Mouse (Mus musculus) stomach, embryonic 15.5 days (tissue): ENCODE measurements around the gene Tbc1d9b. TPM values are rescaled to one million over a fixed set of nuclear protein-coding genes. Genes with fewer than 3 reads are reported as not detected.
"Not testable (repeated sequence)": the region's sequence is repeated elsewhere in the genome, so short reads cannot be mapped to it uniquely, and the experiment has no call there.

ENCODE experiments used
- ATAC-seq: fragments of 200-750 bp; cut with Nextera tagmentation; 2 replicates; pipeline ENCODE4 v1.8.0; 2017; ENCODE audit warnings: low read depth, moderate number of reproducible peaks, moderate TSS enrichment; ENCODE audit not compliant: insufficient read depth, low FRiP score
- H3K27ac ChIP-seq: fragments of 300-500 bp; sonication (generic); 2 replicates; pipeline ENCODE4 v1.5.1; 2015; ENCODE audit warnings: mild to moderate bottlenecking, inconsistent platforms
- H3K27me3 ChIP-seq: fragments of 300-500 bp; sonication (generic); replicated peaks from 2 replicates; pipeline ENCODE4 v1.6.1; 2015; ENCODE audit warnings: inconsistent platforms
- H3K36me3 ChIP-seq: fragments of 300-500 bp; sonication (generic); 2 replicates; pipeline ENCODE4 v1.6.1; 2015; ENCODE audit warnings: inconsistent platforms
- H3K4me1 ChIP-seq: fragments of 300-500 bp; sonication (generic); 2 replicates; pipeline ENCODE4 v1.6.1; 2015; ENCODE audit warnings: inconsistent platforms
- H3K4me2 ChIP-seq: fragments of 300-500 bp; sonication (generic); 2 replicates; pipeline ENCODE4 v1.6.1; 2015; ENCODE audit warnings: mild to moderate bottlenecking, inconsistent platforms
- H3K4me3 ChIP-seq: fragments of 300-500 bp; sonication (generic); replicated peaks from 2 replicates; pipeline ENCODE4 v1.5.1; 2015; ENCODE audit warnings: inconsistent platforms
- H3K9ac ChIP-seq: fragments of 300-500 bp; sonication (generic); 2 replicates; pipeline ENCODE4 v1.6.1; 2015; ENCODE audit warnings: inconsistent platforms
- H3K9me3 ChIP-seq: fragments of 300-500 bp; sonication (generic); 2 replicates; pipeline ENCODE4 v1.6.1; 2016; ENCODE audit warnings: inconsistent platforms
- WGBS: fragments of 180-500 bp; shearing (Covaris S2); methylation state at CpG from one replicate; pipeline ENCODE4 v1.1.7; 2015; 5-methylcytosine and 5-hydroxymethylcytosine counted together
- polyA plus RNA-seq: library from polyadenylated mRNA; unstranded; fragments of >200 nt; fragmentation: Nextera tagmentation; extraction: Ambion mirVana; gene quantifications from 2 replicates; pipeline ENCODE4 v1.2.1, GENCODE M21; 2015

The Tbc1d9b gene
- polyA plus RNA-seq, 1 experiment from 2014 or later: 33.4 TPM

DNA sequence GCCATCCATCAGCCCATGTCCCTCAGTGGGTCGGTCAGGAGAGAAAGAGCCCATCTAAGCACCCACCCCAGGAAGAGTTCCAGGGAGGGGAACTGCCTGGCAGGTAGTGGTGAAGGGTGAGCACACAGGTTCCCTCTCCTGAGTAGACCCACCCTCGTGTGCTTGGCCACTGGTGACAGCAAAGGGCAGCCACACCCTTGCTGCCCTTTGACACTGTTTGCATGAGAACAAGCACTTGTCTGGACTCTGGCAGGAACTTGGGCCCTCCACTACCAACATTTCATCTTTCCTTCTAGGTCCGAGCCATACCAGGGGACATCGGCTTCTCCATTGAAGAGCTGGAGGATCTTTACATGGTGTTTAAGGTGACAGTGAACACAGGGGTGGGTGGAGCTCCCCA, 28.2 kb downstream of the Tbc1d9b start:
- no peak for ATAC-seq
- no peak overlapping the region for H3K4me3 ChIP-seq
- no peak overlapping the region for H3K27ac ChIP-seq
- no peak overlapping the region for H3K9ac ChIP-seq
- WGBS: 63% methylated on average over 4 of the region's 4 CpGs
- no peaks in the 10 kb centered on the region for H3K9me3 ChIP-seq
- H3K27me3 ChIP-seq: no peaks in the 10 kb centered on the region
- H3K4me2 ChIP-seq: no peak overlapping the region
- no peaks in the 10 kb centered on the region for H3K4me1 ChIP-seq
- H3K36me3 ChIP-seq: peaks cover 42% of the 10 kb centered on the region

DNA sequence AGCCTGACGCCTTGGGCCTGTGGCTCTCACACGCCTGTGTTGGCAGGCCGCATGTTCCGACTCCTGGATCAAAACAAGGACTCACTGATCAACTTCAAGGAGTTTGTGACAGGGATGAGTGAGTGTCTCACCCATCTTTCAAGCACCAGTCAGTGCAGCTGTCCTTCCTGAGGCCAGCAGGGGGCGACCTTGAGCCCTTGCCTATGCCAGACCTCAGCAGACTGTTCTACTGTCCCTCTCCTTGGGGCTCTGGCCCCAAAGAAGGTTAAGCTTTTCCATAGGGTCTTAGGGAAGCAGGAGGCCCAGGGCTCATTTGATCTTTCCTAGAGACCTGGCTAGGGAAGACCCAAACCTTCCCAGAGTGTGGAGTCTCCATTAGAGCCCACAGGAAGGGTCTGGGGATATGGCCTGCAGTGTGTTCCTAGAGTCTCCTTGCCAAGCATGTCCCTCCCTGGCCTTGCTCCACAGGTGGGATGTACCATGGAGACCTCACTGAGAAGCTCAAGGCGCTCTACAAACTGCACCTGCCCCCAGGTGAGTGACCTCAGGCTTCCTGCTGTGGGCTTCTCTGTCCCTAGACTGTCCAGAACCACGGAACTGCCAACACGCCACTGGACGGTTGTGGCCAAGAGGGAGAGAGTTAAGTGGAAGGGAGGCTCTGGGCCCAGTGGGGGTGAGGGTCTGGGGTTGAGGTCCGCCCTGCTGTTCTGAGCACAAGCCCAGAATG, 30.5 kb downstream of the Tbc1d9b start:
- H3K9me3 ChIP-seq: no peaks in the 10 kb centered on the region
- H3K27ac ChIP-seq: no peak overlapping the region
- H3K4me1 ChIP-seq: no peaks in the 10 kb centered on the region
- H3K27me3 ChIP-seq: no peaks in the 10 kb centered on the region
- WGBS: 62% methylated on average over 10 of the region's 10 CpGs
- H3K9ac ChIP-seq: no peak overlapping the region
- ATAC-seq: peak; percentile 46; the same call in 1 of the 2 replicates
- H3K36me3 ChIP-seq: peaks cover 25% of the 10 kb centered on the region
- no peak overlapping the region for H3K4me3 ChIP-seq
- no peak overlapping the region for H3K4me2 ChIP-seq

DNA sequence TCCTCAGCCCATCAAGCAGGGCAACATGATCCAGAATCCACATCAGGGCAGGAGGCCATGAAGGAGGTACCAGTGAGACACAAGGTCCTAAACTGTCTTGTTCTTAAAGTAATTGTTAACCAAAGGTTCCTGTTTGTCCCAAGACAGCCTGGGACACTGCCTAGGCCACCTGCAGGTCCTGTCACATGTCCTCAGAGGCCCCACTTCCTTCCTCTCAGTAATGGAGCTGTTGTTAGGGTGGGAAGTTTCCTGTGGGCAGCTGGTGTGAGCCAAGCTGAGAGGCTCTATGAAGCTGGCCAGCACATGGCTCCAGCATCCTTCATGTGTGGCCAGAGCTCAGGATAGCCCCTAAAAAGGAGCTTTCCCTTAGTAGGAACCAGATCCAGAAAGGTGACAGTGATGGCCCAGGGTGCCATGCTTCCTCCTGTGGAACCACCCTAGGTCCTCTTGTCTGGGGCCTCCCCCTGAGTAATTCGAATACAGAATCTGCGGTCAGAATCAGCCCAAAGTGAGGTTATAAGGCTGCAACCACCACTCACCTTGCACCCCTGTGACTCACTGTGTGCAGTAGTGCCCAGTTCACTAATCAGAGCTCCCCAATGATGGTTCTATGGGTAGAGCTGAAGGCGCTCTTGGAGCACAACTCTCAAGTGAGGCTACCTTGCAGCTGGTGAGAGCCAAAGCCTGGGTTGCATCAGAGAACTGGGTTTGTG, 31.3 kb downstream of the Tbc1d9b start:
- Histone ChIP-seq H3K4me1 (no peaks in the 10 kb centered on the region), H3K4me2 (no peak overlapping the region), H3K27ac (no peak overlapping the region), H3K9ac (no peak overlapping the region), H3K4me3 (no peak overlapping the region), H3K27me3 (no peaks in the 10 kb centered on the region), H3K9me3 (no peaks in the 10 kb centered on the region), H3K36me3 (peaks cover 19% of the 10 kb centered on the region)
- 93% methylated on average over 3 of the region's 3 CpGs for WGBS
- no peak for ATAC-seq

GRCm38 (mm10) chr11:50168352-50168751, 37.2 kb downstream of the Tbc1d9b start:
- H3K27me3 ChIP-seq: no peaks in the 10 kb centered on the region
- no peak overlapping the region for H3K27ac ChIP-seq
- H3K4me1 ChIP-seq: no peaks in the 10 kb centered on the region
- ATAC-seq: no peak
- WGBS: 83% methylated on average over 5 of the region's 5 CpGs
- H3K9me3 ChIP-seq: no peaks in the 10 kb centered on the region
- H3K4me2 ChIP-seq: no peak overlapping the region
- H3K36me3 ChIP-seq: peaks cover 18% of the 10 kb centered on the region
- no peak overlapping the region for H3K9ac ChIP-seq
- H3K4me3 ChIP-seq: no peak overlapping the region

DNA sequence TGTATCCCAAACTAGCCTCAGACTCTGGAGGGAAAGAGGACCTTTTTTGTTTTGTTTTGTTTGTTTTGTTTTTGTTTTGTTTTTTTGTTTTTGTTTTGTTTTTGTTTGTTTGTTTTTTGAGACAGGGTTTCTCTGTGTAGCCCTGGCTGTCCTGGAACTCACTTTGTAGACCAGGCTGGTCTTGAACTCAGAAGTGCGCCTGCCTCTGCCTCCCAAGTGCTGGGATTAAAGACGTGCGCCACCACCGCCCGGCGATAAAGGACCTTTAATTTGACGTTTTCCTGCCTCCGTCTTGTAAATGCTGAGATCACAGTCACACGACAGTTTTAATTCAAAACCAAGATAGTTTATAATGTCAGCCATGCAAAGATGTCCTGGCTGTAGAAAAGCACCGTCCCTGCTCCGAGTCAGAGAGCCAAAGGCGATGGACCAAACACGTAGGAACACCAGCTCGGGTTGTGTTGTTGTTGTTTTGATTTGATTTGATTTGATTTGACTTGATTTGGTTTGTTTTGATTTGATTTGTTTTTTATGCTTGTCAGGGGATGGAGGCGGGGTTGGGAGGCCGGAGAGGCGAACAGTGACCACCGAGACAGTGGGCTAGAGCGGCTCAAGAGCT, 43.0 kb downstream of the Tbc1d9b start, which contains the start of gene Mrnip:
Gene Mrnip (plus strand): TSS at position 334 of the 619 bp plus-strand sequence.
- H3K4me1 ChIP-seq, H3K27me3 ChIP-seq, H3K36me3 ChIP-seq, H3K9me3 ChIP-seq: not testable (repeated sequence)
- ATAC-seq: 0 out of 2 replicates have a peak, but pooled peaks have one; percentile 0
- Histone ChIP-seq H3K4me3 (peak within 1 kb of the TSS; percentile 71), H3K9ac (peak within 1 kb of the TSS; percentile 78), H3K27ac (peak within 1 kb of the TSS; percentile 54), H3K4me2 (peak within 1 kb of the TSS; percentile 84)
- 6% methylated on average over 19 of the region's 19 CpGs for whole genome bisulfite sequencing

DNA sequence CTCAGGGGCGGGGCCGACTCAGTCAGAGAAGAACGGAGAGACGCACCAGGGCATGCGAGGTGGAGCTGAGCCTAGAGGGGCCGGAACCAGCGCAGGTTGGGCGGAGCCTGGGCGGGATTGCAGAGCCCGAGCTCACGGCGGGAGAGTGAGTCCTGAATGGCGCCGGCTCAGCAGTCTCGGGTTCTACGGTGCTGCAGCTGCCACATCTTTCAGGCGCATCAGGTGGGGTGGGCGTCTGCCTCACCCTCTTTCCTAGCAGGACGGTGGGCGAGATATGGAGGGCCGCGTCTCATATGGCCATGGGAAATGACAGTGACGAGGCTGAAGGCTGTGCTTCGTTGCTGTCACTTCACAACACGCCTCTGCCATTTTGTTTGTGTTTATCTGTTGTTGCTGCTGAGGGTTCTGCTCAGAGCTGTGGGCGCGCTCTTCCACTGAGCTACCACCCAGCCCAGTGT, 43.6 kb downstream of the Tbc1d9b start:
- Histone ChIP-seq H3K4me1 (peaks cover 3% of the 10 kb centered on the region; the same call in 1 of the 2 replicates), H3K27ac (peak overlapping the region; percentile 48), H3K9me3 (no peaks in the 10 kb centered on the region), H3K36me3 (0 out of 2 replicates have a peak, but pooled peaks cover 3% of the 10 kb centered on the region), H3K9ac (peak overlapping the region; percentile 78), H3K4me2 (peak overlapping the region; percentile 84), H3K4me3 (peak overlapping the region; percentile 71), H3K27me3 (no peaks in the 10 kb centered on the region)
- ATAC-seq: peak; percentile 99
- 0% methylated on average over 27 of the region's 27 CpGs for WGBS

DNA sequence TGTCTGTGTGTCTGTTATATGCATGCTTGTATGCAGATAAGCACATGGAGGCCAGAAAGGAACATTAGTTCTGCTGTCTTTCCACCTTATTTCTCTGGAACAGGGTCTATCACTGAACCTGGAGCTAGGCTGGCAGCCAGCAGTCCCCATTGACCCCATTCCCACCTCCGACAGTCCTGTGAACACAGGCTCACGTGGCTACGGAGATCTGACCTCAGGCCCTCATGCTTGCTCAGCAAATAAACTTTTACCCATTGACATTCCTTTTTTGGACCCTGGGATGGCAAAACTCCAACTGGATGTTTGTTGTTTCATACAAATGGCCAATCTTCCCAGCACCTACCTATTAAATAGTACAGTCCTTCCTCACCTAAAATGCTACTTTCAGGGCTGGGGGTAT, 45.2 kb downstream of the Tbc1d9b start:
- no peaks in the 10 kb centered on the region for H3K9me3 ChIP-seq
- no peak overlapping the region for H3K4me3 ChIP-seq
- H3K9ac ChIP-seq: no peak overlapping the region
- 56% methylated on average over 3 of the region's 3 CpGs for WGBS
- ATAC-seq: no peak
- peaks cover 3% of the 10 kb centered on the region; the same call in 1 of the 2 replicates for H3K4me1 ChIP-seq
- no peak overlapping the region for H3K4me2 ChIP-seq
- H3K36me3 ChIP-seq: no peaks in the 10 kb centered on the region
- H3K27ac ChIP-seq: no peak overlapping the region
- H3K27me3 ChIP-seq: no peaks in the 10 kb centered on the region

DNA sequence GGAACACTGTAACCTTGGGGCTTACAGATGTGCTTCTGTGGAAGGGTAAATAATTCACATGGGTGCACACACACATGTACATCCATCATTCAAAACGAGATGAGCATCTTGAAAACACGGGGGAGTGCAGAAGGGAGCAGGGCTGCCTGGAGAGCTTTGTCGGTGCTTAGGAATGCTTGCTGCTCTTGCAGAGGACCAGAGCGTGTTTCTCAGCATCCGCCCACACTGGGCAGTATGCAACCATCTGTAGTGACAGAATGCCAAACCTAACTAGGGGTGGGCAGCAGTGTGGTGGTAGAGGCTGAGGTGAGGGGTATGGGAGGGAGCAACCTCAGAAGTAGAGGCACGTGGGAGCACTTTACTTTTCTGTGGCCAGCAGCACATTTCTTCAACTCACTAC, 45.9 kb downstream of the Tbc1d9b start:
- WGBS: 63% methylated on average over 6 of the region's 6 CpGs
- Histone ChIP-seq H3K27me3 (no peaks in the 10 kb centered on the region), H3K4me2 (no peak overlapping the region), H3K27ac (no peak overlapping the region), H3K9me3 (no peaks in the 10 kb centered on the region), H3K4me3 (no peak overlapping the region), H3K36me3 (no peaks in the 10 kb centered on the region), H3K4me1 (peaks cover 3% of the 10 kb centered on the region; the same call in 1 of the 2 replicates), H3K9ac (no peak overlapping the region)
- ATAC-seq: no peak

- Histone ChIP-seq H3K27ac (no peak overlapping the region), H3K4me1 (peaks cover 3% of the 10 kb centered on the region; the same call in 1 of the 2 replicates), H3K9me3 (no peaks in the 10 kb centered on the region), H3K4me2 (no peak overlapping the region), H3K9ac (no peak overlapping the region), H3K36me3 (no peaks in the 10 kb centered on the region), H3K4me3 (no peak overlapping the region), H3K27me3 (no peaks in the 10 kb centered on the region)
- no peak for ATAC-seq
- 68% methylated on average over 5 of the region's 5 CpGs for WGBS
Observed at GRCm38 (mm10) chr11:50178532-50179488, 47.6 kb downstream of the Tbc1d9b start.

DNA sequence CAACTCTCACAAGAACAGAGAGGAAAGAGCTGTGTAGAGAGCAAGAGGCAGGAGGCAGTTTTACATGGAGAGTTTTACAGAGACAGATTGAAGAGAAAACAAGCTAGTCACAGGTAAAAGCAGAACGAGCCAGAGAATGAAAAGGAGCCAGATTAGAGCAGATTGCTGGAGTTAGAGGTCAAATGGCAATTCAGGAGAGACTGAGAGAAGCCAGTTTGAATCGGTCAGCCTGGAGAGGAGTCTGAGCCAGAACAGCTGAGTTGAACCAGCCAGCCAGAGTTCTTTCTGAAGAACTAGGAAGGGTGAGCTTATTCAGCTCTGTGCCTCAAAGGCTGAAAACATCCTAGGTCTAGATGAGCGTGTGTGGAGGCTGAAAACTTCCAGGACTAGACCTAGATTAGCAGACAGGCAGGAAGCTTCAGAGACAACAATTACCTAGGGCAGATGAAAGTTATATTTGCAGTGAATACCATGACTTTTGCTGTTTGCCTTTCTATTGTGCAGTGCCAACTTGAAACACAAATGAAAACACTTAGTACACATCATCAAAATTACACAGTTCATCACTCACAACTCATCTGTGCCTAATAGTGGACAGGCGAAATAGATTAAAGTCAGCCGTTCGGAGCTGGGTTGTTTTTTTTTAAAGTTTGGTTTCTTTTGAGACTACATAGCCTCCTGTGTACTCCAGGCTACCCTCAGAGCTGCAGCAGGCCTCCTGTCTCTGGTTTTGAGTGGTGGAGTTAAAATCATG, 49.5 kb downstream of the Tbc1d9b start:
- no peak overlapping the region for H3K4me3 ChIP-seq
- 74% methylated on average over 6 of the region's 6 CpGs for WGBS
- ATAC-seq: no peak
- no peaks in the 10 kb centered on the region for H3K4me1 ChIP-seq
- H3K9ac ChIP-seq: no peak overlapping the region
- no peaks in the 10 kb centered on the region for H3K9me3 ChIP-seq
- H3K36me3 ChIP-seq: no peaks in the 10 kb centered on the region
- no peak overlapping the region for H3K4me2 ChIP-seq
- H3K27ac ChIP-seq: no peak overlapping the region
- H3K27me3 ChIP-seq: no peaks in the 10 kb centered on the region

GRCm38 (mm10) chr11:50182702-50183101, 51.5 kb downstream of the Tbc1d9b start:
- ATAC-seq: no peak
- Histone ChIP-seq H3K27me3 (no peaks in the 10 kb centered on the region), H3K36me3 (no peaks in the 10 kb centered on the region), H3K4me3 (no peak overlapping the region), H3K27ac (no peak overlapping the region), H3K9ac (no peak overlapping the region), H3K4me2 (no peak overlapping the region), H3K4me1 (no peaks in the 10 kb centered on the region), H3K9me3 (no peaks in the 10 kb centered on the region)
- 72% methylated on average over 4 of the region's 4 CpGs for WGBS
